Comparison of ENCODE assay signal across 9 mouse cellular contexts in genomic region chr1:155229464-155230411, GRCm38 (mm10). TPM values are rescaled to one million over a fixed set of nuclear protein-coding genes. Genes with fewer than 3 reads are reported as not detected.
DNase-seq lines count a peak whose midpoint lies in the region; ATAC-seq lines count a peak whose summit lies in the region.
"Had no signal": no experiment of that assay in that cellular context is flagged by ENCODE, and none has a peak within 500 bp of the region (broad histone marks: within the 10 kb centered on the region; RNA-seq: fewer than 3 reads in every experiment).

No protein-coding gene starts in this region.

- WGBS in forebrain, embryonic 11.5 days = 26% methylated on average over 14 of the region's 14 CpGs
- WGBS in midbrain, embryonic 13.5 days = 8% methylated on average over 14 of the region's 14 CpGs

- intact Hi-C loops in heart, postnatal 36 days (cut with DNase I) = loop anchor here (10.0 kb wide), 1 partner anchor 445 kb away; no protein-coding TSS in a partner anchor

- H3K9ac ChIP-seq in forebrain, embryonic 11.5 days (ENCODE audit: low read length) = peak overlapping the region; percentile 27; the same call in 1 of the 2 replicates
- peak overlapping the region; percentile 44; the same call in 1 of the 2 replicates for H3K9ac ChIP-seq in midbrain, embryonic 13.5 days (replicated peaks)
- H3K9ac ChIP-seq: liver, embryonic 15.5 days had no signal

- DNase-seq in adrenal gland, postnatal 14 days = peak; percentile 53
- no peak for DNase-seq in adrenal gland, postnatal 36 days
- peak; percentile 70 for DNase-seq in 3T3-L1 (ENCODE audit: low read depth, low spot score)
- DNase-seq in forebrain, embryonic 11.5 days (ENCODE audit: low spot score) = peak; percentile 75
- peak; percentile 61 to 64 for DNase-seq in heart, postnatal 36 days
- DNase-seq in c-Kit-positive CD71-positive TER-119-positive erythroid progenitor cells, embryonic 14.5 days (ENCODE audit: low spot score) = no peak
- no peak for DNase-seq in spleen, adult 12 weeks (ENCODE audit: low spot score)

- no peaks in the 10 kb centered on the region for H3K9me3 ChIP-seq in forebrain, embryonic 11.5 days (ENCODE audit: control insufficient read depth, low read length)
- H3K9me3 ChIP-seq in midbrain, embryonic 13.5 days = no peaks in the 10 kb centered on the region
- H3K9me3 ChIP-seq: liver, embryonic 15.5 days had no signal

- no peaks in the 10 kb centered on the region for H3K27me3 ChIP-seq in forebrain, embryonic 11.5 days (ENCODE audit: control insufficient read depth, insufficient read depth, low read length)
- H3K27me3 ChIP-seq in midbrain, embryonic 13.5 days = no peaks in the 10 kb centered on the region; the same call in 1 of the 2 replicates
- H3K27me3 ChIP-seq: liver, embryonic 15.5 days had no signal

- peak overlapping the region; percentile 66 for H3K27ac ChIP-seq in forebrain, embryonic 11.5 days (ENCODE audit: low read depth, low read length)
- peak overlapping the region; percentile 90 for H3K27ac ChIP-seq in midbrain, embryonic 13.5 days
- H3K27ac ChIP-seq: liver, embryonic 15.5 days had no signal

- peak; percentile 43 for ATAC-seq in forebrain, embryonic 11.5 days (replicated peaks; ENCODE audit: low FRiP score)
- ATAC-seq in midbrain, embryonic 13.5 days = peak; percentile 71

- no peaks in the 10 kb centered on the region for H3K36me3 ChIP-seq in forebrain, embryonic 11.5 days (ENCODE audit: control insufficient read depth, insufficient read depth, low read length)
- H3K36me3 ChIP-seq in midbrain, embryonic 13.5 days = no peaks in the 10 kb centered on the region
- H3K36me3 ChIP-seq: liver, embryonic 15.5 days had no signal

- no peak overlapping the region for H3K4me3 ChIP-seq in forebrain, embryonic 11.5 days (ENCODE audit: low read depth, low read length)
- H3K4me3 ChIP-seq in midbrain, embryonic 13.5 days (replicated peaks) = no peak overlapping the region
- H3K4me3 ChIP-seq: liver, embryonic 15.5 days had no signal

- no peak overlapping the region for H3K4me2 ChIP-seq in forebrain, embryonic 11.5 days (ENCODE audit: low read depth, low read length, severe bottlenecking)
- peak overlapping the region; percentile 3; the same call in 1 of the 2 replicates for H3K4me2 ChIP-seq in midbrain, embryonic 13.5 days (replicated peaks)
- H3K4me2 ChIP-seq: liver, embryonic 15.5 days had no signal

- peaks cover 32% of the 10 kb centered on the region for H3K4me1 ChIP-seq in forebrain, embryonic 11.5 days (replicated peaks; ENCODE audit: control insufficient read depth, insufficient read depth, low read length)
- H3K4me1 ChIP-seq in midbrain, embryonic 13.5 days (replicated peaks) = peaks cover 80% of the 10 kb centered on the region
- H3K4me1 ChIP-seq: liver, embryonic 15.5 days had no signal

RNA-seq across cellular contexts. Expression of gene BC034090, which starts 14.5 kb away (rescaled TPM):
- 26.9 and 32.3 TPM in 2 replicates for total RNA-seq in adrenal gland, postnatal 14 days (2021)
- total RNA-seq in adrenal gland, postnatal 36 days (2021) = 10 to 100 TPM; 23.8 to 39.7 TPM
- polyA plus RNA-seq in forebrain, embryonic 11.5 days (2014; fragmentation: Nextera tagmentation; extraction: Ambion mirVana) = 3.2 and 3.3 TPM in 2 replicates
- 10 to 100 TPM; 32.0 to 34.3 TPM for total RNA-seq in heart, postnatal 36 days (2021)
- polyA plus RNA-seq in midbrain, embryonic 13.5 days (2015; fragmentation: Nextera tagmentation; extraction: Ambion mirVana) = 3.9 and 5.5 TPM in 2 replicates

Comparison
In these comparisons a context has a peak if more than half of its experiments do, and no peak if none do; other contexts are left out.
1. DNase-seq: peak in adrenal gland, postnatal 14 days (single experiment), 3T3-L1 (single experiment), forebrain, embryonic 11.5 days (single experiment) and heart, postnatal 36 days (2 of 2); none in adrenal gland, postnatal 36 days (0 of 2), c-Kit-positive CD71-positive TER-119-positive erythroid progenitor cells, embryonic 14.5 days (single experiment) and spleen, adult 12 weeks (single experiment).